Mouse (Mus musculus): ENCODE results near the gene Dop1a.
"Not testable (repeated sequence)": the region's sequence is repeated elsewhere in the genome, so short reads cannot be mapped to it uniquely, and the experiment has no call there.

Dop1a gene

DNA sequence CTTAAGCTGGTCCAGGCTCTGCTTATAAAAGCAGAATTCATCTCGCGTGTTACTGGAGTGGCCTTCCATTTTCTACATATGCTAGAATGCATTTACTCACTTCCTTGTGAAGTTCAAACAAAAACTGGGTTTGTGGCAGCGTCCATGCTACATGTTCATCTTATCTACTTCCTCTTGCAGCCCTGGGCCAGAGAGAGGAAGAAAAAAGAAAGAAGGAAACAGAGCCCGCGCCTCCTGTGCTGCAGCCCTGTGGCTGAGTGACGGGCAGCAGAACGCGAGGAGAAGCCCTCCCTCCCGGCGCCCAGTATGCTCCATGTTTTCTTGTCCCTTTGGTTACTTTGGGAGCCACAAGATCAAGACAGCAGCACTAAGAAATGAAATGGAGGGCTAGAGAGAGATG, 112.7 kb downstream of the Dop1a start:
- DNase-seq (ENCODE audit: low spot score), result no peak

DNA sequence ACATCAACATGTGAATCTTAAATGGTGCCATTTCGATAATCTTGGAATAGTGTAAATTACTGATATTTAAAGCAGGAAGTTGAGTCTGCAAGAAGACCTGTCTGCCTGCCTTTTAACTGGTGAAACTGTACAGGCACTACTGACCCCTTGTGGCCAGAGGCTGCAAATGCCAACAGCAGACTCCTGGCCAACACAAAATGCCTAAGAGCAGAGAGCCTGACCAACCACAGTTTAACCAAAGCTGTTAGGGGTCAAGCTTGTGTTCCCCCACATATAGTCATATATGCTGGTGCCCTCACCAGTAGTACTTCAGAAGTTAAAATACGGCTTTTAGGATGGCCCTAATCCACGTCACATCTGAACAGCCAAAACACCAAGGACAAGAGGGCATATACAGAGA, 116.8 kb downstream of the Dop1a start:
- DNase-seq (ENCODE audit: low spot score), result no peak

DNA sequence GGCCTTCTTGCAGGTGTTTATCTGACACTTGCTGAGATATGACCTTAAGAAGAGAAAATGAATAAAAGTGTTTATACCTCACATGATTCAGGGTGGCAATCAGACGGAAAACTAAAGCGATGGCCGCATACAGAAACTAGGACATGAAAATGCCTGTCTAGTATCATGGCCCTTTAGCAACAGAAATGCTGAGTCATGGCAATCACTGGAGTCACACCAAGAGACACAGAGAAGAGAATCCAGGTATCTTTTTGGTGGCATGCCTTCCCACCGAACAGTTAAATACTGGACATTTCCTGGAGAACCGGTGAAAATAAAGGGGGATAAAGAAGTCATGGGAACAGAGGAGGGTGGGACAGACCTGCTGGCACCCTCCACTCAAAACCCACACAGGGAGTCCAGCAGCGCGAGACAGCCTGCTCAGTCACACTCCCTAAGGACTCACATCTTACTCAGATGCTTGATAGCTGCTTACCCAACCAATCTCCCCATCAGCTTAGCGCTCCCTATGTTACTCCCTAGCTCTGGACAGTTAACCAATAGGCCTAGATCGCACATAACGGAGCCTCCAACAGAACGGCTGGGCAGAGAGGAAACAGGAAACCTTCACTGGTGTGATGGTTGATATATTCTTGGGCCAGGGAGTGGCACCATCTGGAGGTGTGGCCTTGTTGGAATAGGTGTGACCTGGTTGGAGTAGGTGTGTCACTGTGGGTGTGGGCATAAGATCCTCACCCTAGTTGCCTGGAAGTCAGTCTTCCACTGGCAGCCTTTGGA, 120.3 kb downstream of the Dop1a start:
- DNase-seq (ENCODE audit: low spot score), result no peak

DNA sequence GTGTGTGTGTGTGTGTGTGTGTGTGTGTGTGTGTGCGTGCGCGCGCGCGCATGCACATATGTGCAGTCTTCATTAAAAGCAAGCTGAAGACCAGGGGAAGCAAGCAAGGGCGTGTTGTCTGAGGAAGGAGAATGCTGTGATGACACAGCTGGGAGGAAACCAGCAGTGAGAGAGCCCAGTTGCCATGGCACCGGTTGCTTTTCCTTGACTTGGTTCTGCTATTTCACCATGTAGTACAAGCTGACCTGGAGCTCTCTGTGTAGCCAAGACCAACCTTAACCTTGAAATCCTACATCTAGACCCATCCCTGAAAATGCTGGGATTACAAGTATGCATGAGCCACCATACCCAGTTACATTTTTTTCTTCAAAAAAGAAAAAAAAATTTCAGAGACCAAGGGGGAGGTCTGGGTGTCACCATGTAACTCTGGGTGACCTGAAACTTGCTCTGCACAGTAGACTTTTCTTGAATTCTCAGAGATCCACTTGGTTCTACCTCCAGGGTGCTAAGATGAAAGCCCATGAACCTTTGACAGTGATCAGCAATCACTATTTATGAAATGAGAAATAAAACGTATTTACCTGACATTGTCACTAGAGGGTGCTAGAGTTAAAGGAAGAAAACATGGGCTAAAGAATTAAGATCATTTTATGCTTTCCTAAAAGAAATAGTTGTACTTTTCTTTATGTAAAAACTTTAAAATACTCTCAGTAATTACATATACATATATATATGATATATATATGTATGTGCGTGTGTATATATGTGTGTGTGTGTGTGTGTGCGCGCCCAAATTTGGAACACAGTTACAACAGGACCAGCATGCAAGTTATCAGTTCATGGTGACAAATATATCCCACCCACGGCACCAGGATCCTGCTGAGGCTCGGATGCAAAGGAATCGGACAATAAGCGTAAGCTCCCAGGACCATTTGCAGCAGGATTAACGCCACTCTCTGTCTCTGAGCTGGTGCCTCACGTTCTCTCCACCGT, 126.0 kb downstream of the Dop1a start:
- DNase-seq (ENCODE audit: low spot score), result no peak

DNA sequence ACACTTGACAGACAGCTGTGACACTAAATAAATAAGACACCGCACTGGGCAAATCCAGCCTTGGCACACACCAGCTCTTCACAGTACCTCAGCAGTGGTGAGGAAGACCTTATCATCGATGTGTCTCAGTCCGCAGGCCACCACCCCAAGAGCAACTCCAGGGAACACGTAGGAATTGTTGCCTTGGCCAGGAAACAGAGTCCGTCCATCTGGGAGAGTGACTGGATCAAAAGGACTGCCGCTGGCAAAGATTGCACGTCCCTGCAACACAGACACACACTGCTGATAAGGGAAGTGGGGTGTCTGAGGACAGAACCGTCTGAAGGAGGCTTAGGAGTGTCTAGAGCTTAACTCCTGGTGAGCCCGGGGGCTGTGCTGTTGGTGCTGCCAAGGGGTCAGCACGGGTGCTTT, 127.4 kb downstream of the Dop1a start:
- not testable (repeated sequence) for DNase-seq (ENCODE audit: low spot score)

DNA sequence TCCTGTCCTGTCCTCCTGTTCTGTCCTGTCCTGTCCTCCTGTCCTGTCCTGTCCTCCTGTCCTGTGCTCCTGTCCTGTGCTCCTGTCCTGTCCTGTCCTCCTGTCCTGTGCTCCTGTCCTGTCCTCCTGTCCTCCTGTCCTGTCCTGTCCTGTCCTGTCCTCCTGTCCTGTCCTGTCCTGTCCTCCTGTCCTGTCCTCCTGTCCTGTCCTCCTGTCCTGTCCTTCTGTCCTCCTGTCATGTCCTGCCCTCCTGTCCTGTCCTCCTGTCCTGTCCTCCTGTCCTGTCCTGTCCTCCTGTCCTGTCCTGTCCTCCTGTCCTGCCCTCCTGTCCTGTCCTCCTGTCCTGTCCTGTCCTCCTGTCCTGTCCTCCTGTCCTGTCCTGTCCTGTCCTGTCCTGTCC, 130.0 kb downstream of the Dop1a start:
- not testable (repeated sequence) for DNase-seq (ENCODE audit: low spot score)

DNA sequence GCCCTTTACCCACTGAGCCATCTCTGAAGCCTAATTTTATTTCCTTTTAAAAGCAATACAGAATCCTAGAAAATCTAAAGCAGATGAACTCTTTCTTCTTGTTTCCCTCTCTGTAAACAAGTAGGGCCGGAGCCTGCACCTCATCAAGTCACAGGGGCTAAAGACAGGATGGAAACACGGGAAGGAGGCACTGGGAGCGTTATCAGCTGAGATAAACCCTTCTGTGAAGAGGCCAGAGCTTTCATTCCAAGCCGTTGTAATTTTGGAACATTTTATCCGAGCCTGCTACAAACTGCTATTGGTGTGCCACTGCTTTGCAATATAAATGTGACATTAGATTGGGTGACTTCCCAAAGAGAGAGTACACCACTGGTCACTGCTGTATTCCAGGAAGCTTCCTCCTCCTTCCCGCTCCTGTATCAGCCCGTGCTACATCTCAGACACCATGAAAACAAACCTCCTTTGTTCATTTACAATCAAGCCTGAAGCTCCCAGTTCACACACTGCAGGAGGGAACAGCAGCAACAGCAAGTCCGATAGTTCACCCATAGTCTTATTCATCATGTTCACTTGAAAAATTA, 132.9 kb downstream of the Dop1a start:
- no peak for DNase-seq (ENCODE audit: low spot score)

Measured in urinary bladder, postnatal 10 days (tissue).